Mouse (Mus musculus): ENCODE results near the gene Olfr221.

Olfr221 gene

DNA sequence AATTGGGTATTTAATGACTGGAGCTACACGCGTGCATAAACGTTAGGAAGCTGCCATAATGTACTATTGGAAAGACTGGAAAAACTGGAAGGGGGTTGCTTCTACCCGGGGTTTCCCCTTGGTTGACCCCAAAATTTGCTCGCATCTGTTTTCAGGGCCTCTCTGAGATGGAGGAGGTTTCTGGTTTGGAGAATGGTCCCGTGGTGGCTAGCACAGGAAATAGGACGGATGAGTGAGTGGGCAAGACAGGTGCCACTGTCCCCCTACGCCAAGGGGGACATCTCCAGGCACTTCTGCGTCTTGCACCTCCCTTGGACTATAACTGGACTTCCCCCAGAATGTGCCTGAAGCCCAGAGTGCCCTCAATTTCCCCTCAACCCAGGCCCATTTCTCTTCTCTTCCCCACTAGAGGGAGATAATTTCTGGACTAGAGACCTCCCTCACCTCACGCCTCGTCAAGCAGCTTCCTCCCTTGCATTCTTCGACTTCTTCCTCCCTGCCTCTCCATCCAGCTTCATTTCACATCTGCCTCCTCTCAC is 23.1 kb downstream of the Olfr221 start:
- DNase-seq, result no peak

GRCm38 (mm10) chr14:52018248-52019050 is 23.8 kb downstream of the Olfr221 start:
- no peak for DNase-seq

- no peak for DNase-seq
These were observed 24.6 kb downstream of the Olfr221 start for GRCm38 (mm10) chr14:52017662-52018061.

DNA sequence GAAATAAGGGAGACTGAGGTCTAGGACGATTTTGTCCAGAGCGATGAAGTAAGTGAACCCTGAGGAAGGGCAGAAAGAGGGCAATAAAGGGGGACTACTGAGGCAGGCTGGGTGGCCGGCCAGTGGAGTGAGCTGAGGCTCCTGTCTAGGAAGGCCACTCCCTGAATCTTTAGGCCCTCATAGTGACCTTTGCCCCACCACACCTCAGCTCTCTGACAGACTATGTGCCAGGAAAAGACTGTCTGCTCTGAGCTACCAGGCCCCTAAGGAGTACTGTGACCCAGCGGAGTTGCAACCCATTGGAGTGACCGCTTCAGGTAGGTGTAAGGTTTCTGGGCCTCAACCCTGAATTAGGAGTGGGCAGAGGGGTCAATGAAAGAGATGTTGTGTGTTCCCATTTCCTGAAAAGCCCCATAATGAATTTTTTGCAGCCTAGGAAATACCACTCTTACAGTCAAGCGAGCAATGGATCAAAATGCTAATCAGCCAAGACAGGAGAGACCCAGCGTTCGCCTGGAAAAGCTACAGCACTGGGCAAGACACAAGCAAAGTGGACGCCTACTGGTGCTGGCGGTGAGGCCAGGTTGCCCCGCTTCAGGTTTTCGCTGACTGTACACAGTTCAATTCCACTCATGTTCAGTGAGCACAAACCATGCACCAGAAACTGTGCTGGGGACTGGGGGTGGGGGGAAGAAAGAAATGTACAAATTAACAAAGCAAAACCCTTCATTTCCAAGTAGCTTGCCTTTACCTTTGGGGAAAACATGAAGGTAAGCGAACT is 25.4 kb downstream of the Olfr221 start:
- DNase-seq, result peak; percentile 53 to 60

DNA sequence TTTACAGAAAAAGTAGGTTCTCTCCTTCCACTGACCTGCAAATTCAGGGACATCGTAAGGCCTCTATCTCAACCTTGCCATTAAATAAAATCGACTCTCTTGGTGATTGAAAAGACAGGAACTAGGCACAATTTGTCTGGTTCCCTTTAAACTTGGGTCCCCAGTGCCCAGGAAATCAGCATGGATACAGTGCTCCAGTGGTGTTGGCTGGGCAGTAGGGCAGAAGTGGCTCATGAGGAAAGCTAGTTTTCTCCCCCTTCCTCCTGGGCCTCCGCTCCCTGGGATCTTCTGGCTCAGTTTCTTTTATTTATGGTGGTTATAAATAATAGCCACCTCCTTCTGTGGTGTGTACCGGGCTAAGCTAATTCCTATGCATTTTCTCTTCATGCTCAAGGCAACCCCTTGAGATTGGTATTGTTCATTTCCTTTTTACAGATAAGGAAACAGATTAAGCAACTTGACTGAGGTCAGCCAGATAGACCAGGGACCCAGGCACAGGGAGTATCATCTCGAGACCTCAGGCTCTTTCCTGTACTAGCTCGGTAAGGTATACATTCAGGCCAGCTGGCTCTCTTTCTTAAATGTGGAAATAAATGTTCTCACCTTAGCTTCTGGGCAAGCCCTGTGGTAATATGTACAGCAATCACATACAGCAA is 26.7 kb downstream of the Olfr221 start, which contains the start of gene Tmem253:
Gene Tmem253, plus strand, starts transcription at position 214 of the 656 bp plus-strand sequence.
- DNase-seq, result no peak

DNA sequence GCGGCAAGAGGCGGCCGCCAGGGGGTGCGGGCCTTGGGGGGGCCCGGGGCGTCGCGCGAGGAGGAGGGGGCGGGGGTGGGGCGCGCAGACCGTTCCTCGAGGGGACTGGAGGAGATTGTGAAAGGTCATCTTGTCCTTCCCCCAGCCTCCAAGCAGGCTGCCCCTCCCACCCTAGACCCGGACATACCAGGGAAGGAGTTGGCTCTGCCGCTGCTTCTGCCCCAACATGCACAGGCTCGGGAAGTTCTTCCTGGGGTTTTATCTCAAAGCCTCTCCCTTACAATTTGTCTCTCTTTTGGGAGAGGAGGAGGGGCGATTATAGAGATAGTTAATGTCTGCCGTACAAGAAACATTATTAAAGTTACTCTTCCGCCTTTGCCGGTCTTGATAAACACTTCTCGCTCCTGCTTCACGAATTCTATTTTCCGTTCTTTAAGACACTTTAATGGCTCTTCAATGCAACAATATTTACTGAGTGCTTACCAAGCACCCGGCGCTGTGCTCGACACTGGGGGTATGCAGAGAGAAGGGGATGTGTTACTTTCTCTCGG is 27.4 kb downstream of the Olfr221 start:
- DNase-seq, result peak; percentile 58 to 74

- no peak for DNase-seq
These were observed 27.9 kb downstream of the Olfr221 start for GRCm38 (mm10) chr14:52014271-52014760.

DNA sequence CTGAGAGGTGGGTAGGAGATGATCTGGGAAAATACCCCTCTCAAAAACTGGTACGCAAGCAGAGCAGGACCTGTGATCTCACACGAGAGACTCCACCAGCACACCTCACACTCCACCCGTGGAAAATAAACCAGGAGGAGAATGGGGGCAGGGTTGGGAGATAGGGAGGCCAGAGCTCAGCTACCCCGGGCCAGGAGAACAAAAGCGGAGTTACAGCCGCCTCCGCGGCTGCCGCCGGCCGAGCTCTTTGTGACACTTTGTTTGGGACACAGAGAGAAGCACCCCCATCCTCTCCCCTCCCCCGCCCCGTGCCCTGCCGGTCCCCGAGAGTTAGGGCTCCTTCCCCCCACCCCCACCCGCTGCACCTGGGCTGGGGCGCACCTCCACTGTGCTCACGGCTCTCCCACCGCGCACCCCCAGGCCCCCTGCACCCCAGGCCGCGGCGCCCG is 28.5 kb downstream of the Olfr221 start:
- DNase-seq, result peak in 1 of 2 experiments; percentile 57

DNA sequence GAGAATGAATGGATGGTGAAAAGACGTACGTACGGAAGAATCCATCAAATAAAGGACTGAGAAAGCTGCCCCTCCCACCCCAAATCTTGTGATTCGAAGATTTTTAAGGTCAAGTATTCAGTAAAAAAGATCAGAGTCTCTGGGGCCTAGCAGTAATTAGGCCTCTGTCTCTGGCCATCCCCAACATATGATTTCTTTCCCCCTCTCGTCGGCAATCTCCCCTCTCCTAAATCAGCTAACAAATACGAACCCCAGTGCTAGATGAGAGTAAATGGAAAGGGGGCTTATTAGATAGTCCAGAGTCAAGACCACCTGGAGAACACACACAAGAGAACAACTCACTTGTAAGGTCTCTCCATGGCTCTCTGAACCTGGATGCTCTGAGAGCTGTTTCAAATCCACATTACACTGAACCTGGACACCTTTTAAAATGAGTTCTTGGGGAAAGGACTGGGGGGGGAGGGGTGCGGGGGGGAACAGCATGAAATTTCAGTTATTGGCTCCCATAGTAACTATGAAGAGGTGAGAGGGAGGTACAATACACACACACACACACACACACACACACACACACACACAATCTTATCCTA is 29.1 kb downstream of the Olfr221 start:
- DNase-seq, result no peak

DNA sequence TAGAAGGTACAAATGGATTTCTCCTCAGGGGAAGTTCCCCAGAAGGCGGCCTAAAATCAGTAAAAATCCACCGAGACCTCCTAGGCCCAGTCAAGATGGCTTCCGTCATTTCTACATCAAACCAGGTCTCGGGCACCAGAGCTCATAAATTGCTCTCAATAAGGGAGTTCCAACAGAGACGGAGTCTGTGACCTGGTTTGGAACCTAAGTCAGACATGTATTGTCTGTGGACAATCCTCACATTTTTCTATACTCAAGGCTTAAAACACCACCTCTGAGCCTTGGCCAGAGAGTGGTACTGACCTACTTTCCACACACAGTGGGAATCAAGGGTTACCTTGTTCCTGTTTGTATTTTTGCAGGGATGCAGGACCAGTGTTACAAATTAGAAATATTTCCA is 29.7 kb downstream of the Olfr221 start:
- no peak for DNase-seq

DNA sequence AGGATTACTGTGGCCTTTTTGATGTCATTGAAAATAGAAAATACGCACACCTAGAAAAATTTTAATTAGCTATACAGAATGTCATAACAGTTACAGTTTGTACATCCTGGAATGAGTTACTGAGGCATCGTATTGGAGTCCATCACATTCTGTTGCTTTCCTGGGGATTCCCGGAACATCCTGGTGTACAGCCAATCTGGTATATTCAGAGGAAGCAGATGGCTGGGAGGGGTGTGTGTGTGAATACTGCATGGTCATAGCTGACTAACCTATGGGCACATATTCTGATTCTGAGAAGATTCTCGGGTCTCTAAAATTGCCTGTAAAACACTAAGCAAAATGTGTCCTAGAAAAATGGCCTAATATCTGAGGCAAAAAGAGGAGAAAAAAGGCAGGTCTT is 30.2 kb downstream of the Olfr221 start:
- no peak for DNase-seq

- no peak for DNase-seq
These were observed 30.6 kb downstream of the Olfr221 start for GRCm38 (mm10) chr14:52011683-52012082.

GRCm38 (mm10) chr14:52010446-52011111 is 31.7 kb downstream of the Olfr221 start:
- peak; percentile 87 for DNase-seq

DNA sequence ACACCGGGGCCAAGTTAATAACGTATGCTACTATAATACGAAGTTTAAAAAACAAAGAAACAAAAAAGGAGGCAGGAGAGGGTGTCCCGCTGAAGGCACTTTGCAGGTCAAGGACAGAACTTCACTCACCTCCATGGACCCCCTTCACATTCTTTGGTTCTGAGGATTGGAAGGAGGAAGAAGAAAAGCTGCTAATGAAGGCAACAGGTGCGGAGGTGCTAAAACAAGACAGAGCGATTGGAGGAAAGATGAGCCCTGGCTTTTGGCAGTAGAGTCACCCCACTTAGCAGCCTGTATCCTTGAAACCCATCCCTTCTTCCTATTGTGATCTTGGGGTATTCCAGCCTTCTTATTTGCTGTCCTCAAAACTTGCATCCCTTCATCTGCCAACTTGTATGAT is 32.4 kb downstream of the Olfr221 start:
- no peak for DNase-seq

GRCm38 (mm10) chr14:52009361-52009760 is 32.9 kb downstream of the Olfr221 start:
- no peak for DNase-seq

- DNase-seq, result peak; percentile 91 to 96
These were observed 33.7 kb downstream of the Olfr221 start for GRCm38 (mm10) chr14:52008321-52009203.

GRCm38 (mm10) chr14:52006771-52007170 is 35.5 kb downstream of the Olfr221 start:
- DNase-seq, result no peak

DNA sequence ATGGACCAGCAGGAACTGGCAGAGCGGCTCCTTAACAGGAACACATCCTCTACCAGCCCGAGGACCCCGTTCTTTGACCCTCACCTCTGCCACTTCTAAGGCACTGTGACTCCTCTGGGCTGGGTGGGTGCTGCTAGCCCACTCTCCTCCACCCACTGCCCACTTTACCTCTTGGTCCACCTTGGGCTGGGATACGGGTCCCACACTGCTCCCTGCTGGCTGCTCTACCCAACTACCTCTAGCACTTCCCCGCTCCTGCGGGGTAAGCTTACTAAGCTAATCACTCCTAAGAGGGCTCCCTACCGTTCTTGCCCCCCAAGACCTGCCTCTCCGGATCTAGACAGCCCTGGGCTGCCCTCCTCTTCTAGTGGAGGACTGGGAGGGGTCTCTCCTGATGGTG is 36.0 kb downstream of the Olfr221 start:
- no peak for DNase-seq

- no peak for DNase-seq
These were observed 36.6 kb downstream of the Olfr221 start for GRCm38 (mm10) chr14:52005616-52006015.

GRCm38 (mm10) chr14:52005141-52005540 is 37.1 kb downstream of the Olfr221 start:
- no peak for DNase-seq
